Mouse (Mus musculus): ENCODE data around the gene Hoxc12.

The Hoxc12 gene

GRCm38 (mm10) chr15:102965892-102966775 is 29.6 kb downstream of the Hoxc12 start:
- peak; percentile 74 for DNase-seq

GRCm38 (mm10) chr15:102966776-102967311 is 30.3 kb downstream of the Hoxc12 start, which contains the start of gene Hoxc10:
Gene Hoxc10 (plus strand): TSS chr15:102966796.
- no peak for DNase-seq

GRCm38 (mm10) chr15:102967312-102967510 is 30.7 kb downstream of the Hoxc12 start, which contains the start of gene Hoxc5:
Gene Hoxc5 (plus strand): TSS chr15:102967443.
- DNase-seq, result no peak

GRCm38 (mm10) chr15:102967511-102968397 is 31.2 kb downstream of the Hoxc12 start:
- DNase-seq, result no peak

GRCm38 (mm10) chr15:102969296-102969695 is 32.7 kb downstream of the Hoxc12 start:
- DNase-seq, result no peak

GRCm38 (mm10) chr15:102970740-102971139 is 34.2 kb downstream of the Hoxc12 start:
- peak; percentile 30 for DNase-seq

- no peak for DNase-seq
Observed at GRCm38 (mm10) chr15:102972254-102972653, 35.7 kb downstream of the Hoxc12 start.

GRCm38 (mm10) chr15:102972753-102973152 is 36.2 kb downstream of the Hoxc12 start:
- no peak for DNase-seq

- no peak for DNase-seq
Observed at GRCm38 (mm10) chr15:102975034-102975433, 38.5 kb downstream of the Hoxc12 start.

- DNase-seq, result no peak
Observed at GRCm38 (mm10) chr15:102975688-102976111, 39.1 kb downstream of the Hoxc12 start.

- no peak for DNase-seq
Observed at GRCm38 (mm10) chr15:102976171-102976570, 39.6 kb downstream of the Hoxc12 start, which contains the start of gene Hoxc9. Gene Hoxc9 (plus strand): TSS chr15:102976439.

GRCm38 (mm10) chr15:102976631-102977422 is 40.3 kb downstream of the Hoxc12 start:
- no peak for DNase-seq

- no peak for DNase-seq
Observed at GRCm38 (mm10) chr15:102977423-102977974, 40.9 kb downstream of the Hoxc12 start.

GRCm38 (mm10) chr15:102978615-102979515 is 42.3 kb downstream of the Hoxc12 start:
- no peak for DNase-seq

- no peak for DNase-seq
Observed at GRCm38 (mm10) chr15:102979936-102980335, 43.4 kb downstream of the Hoxc12 start.

GRCm38 (mm10) chr15:102980352-102980751 is 43.8 kb downstream of the Hoxc12 start:
- DNase-seq, result no peak

- DNase-seq, result no peak
Observed at GRCm38 (mm10) chr15:102980912-102981311, 44.4 kb downstream of the Hoxc12 start.

GRCm38 (mm10) chr15:102981379-102982288 is 45.1 kb downstream of the Hoxc12 start:
- no peak for DNase-seq

GRCm38 (mm10) chr15:102983716-102984115 is 47.2 kb downstream of the Hoxc12 start:
- no peak for DNase-seq

- DNase-seq, result no peak
Observed at GRCm38 (mm10) chr15:102984521-102984920, 48.0 kb downstream of the Hoxc12 start.

All from lung, postnatal 10 days (tissue).